Mouse (Mus musculus) lung, adult 2 months (tissue): Measurements from ENCODE around the gene Iqgap1. TPM values are rescaled to one million over a fixed set of nuclear protein-coding genes. Genes with fewer than 3 reads are reported as not detected.

Source experiments
- DNase-seq: peaks from one replicate; pipeline ENCODE4 v3.0.0; 2022
- H3K4me1 ChIP-seq: fragments of 200-500 bp; 2 replicates; pipeline ENCODE4 v1.6.1; 2011; ENCODE audit warnings: low read length; ENCODE audit not compliant: control insufficient read depth, insufficient read depth
- H3K4me3 ChIP-seq: fragments of 200-500 bp; replicated peaks from 2 replicates; pipeline ENCODE3; 2011; ENCODE audit warnings: low read depth, mild to moderate bottlenecking, control low read depth, low read length; ENCODE audit errors: extremely low read depth
- CTCF ChIP-seq: fragments of 200-500 bp; IDR thresholded peaks from 2 replicates; pipeline ENCODE4 v1.5.1; 2011; ENCODE audit warnings: mild to moderate bottlenecking, low read length, control low read depth; ENCODE audit not compliant: insufficient read depth
- POLR2A ChIP-seq: fragments of 200-500 bp; IDR thresholded peaks from 2 replicates; pipeline ENCODE4 v1.6.1; 2011; ENCODE audit warnings: low read depth, mild to moderate bottlenecking, control low read depth, low read length, borderline replicate concordance; ENCODE audit errors: extremely low read depth
- WGBS: fragments of 180-500 bp; shearing (Covaris S2); methylation state at CpG from one replicate; pipeline ENCODE4 v1.1.7; 2018; 5-methylcytosine and 5-hydroxymethylcytosine counted together
- polyA plus RNA-seq: library from polyadenylated mRNA; depleted of rRNA; stranded (reverse); fragments of >200 nt; gene quantifications from 2 replicates; pipeline ENCODE4 v1.2.3, GENCODE M21; 2012

Gene Iqgap1
- polyA plus RNA-seq, 1 experiment = 135 TPM

DNA sequence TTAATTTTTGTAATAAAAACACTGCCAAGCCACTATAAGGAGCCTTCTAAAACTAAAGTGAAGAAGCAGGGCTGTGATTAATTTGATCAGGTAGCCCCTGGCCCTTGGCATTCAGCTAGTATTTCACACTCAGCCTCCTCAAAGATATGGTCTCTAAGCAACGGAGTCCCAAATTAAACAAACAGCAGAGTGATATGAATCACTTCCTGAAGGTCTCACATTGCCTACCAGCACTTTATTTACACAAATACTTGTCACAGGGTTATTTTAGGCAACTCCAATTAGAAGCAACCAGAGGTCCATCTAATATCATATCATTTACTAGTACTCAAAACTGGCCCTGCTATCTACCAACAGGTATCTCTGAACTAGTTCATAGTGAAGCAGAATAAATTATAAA lies 36.7 kb downstream of the Iqgap1 start:
- 3% methylated on average over 1 of the region's 1 CpGs for WGBS
- H3K4me1 ChIP-seq = peaks cover 60% of the 10 kb centered on the region
- DNase-seq = no peak
- TF ChIP-seq CTCF = no peak
- no peak for TF ChIP-seq POLR2A
- no peak overlapping the region for H3K4me3 ChIP-seq

DNA sequence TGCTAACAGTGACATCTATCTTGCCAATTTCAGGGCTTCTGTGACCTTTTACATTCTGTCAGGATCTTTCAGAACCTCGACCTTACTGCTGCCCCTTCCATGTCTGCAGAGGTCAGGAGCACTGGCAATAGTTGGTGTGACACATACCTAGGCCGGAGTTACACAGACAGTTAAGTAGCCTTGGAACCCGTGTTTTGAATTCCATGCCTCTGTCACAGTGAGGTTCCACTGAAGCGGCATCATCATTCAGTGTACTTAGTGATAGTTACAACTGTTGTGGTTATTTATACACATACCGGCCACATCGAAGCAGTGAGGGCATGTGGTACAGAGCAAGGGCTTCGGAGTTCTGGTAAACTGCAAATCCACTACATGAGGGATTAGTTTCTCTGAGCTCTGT lies 37.8 kb downstream of the Iqgap1 start:
- WGBS = 49% methylated on average over 7 of the region's 7 CpGs
- no peak for DNase-seq
- Histone ChIP-seq H3K4me1 (peaks cover 58% of the 10 kb centered on the region), H3K4me3 (no peak overlapping the region)
- TF ChIP-seq CTCF = no peak
- TF ChIP-seq POLR2A = no peak

DNA sequence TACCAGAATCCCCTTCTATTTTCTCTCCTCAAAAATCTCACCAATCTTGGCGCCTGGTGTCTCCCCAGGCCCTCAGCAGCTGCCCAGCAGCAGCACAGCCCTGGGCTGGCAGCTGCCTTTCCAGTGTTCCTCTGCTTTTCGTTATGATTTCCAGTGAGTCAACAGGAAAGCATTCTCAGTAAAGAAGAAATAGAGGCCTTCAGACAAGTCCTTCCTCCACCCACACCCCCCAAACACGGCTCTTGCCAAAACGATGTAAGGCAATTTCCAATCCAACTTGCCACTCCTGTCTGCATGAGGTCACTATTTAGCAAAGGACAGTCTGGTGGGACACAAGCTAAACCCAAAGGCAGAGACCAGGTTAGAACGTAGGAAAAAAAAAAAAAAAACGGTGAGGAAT lies 39.0 kb downstream of the Iqgap1 start:
- peaks cover 59% of the 10 kb centered on the region for H3K4me1 ChIP-seq
- H3K4me3 ChIP-seq = no peak overlapping the region
- WGBS = 11% methylated on average over 6 of the region's 6 CpGs
- DNase-seq = no peak
- no peak for TF ChIP-seq CTCF

DNA sequence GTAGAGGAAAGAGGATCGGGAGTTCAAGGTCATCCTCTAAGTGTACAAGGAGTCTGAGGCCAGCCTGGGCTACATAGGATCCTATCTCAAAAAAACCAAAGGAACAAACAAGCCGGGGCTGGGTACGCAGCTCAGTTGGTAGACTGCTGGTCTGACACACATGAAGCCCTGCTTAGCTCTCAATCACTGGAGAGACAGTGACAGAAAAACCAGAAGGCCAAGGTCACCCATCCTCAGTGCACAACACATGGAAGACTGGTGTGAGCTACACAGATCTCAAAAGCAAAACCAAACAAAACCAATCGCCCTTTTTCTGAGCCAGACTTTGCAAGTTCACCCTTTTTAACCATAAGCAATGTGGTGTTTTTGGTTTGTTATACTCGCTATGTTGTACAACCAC lies 41.9 kb downstream of the Iqgap1 start:
- Histone ChIP-seq H3K4me1 (peaks cover 48% of the 10 kb centered on the region), H3K4me3 (no peak overlapping the region)
- DNase-seq = no peak
- 75% methylated on average over 5 of the region's 5 CpGs for WGBS
- no peak for TF ChIP-seq POLR2A
- no peak for TF ChIP-seq CTCF

DNA sequence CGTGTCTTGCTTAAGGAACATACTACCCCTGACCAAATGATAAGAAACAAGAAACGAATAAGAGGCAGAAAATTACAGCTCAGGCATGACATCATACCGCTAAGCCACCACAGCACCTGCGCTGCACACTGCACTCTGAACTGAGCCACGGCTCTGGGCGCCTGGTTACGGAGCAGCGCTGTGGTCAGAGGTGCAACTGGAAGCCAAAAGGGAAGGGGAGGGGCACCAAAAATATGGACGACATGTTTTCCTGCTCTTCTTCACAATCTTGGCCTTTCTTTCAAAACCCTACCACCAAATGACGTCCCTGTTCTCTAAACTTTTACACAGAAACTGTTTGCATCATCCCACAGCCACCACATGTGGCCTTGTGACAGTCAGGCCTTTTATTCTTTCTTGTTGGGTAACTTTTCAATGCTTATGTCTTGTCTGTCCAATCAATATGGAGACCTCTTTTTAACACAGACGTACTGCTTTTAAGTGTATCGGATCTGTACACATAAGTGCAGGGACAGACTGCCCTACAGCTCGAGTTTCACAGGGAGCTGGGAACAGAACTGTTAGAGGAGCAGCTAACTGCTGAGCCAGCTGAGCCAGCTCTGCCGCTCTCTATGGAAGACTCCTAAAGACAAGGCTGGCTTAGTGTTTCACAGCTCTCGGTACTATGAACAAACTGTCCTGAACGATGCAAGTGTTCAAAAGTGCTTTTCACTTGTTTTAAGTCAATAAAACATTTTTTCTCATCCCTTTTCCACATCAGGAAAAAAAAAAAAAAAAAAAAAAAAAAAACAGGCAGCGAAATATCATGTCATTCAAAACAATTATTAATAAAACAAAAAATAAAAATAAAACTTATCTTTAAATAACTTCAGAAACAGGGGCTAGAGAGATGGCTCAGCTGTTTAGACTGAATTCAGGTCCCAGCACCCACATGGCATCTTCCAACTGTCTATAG lies 43.3 kb downstream of the Iqgap1 start:
- DNase-seq = no peak
- TF ChIP-seq POLR2A (no peak), CTCF (no peak)
- peaks cover 46% of the 10 kb centered on the region for H3K4me1 ChIP-seq
- WGBS = 34% methylated on average over 17 of the region's 17 CpGs
- no peak overlapping the region for H3K4me3 ChIP-seq

DNA sequence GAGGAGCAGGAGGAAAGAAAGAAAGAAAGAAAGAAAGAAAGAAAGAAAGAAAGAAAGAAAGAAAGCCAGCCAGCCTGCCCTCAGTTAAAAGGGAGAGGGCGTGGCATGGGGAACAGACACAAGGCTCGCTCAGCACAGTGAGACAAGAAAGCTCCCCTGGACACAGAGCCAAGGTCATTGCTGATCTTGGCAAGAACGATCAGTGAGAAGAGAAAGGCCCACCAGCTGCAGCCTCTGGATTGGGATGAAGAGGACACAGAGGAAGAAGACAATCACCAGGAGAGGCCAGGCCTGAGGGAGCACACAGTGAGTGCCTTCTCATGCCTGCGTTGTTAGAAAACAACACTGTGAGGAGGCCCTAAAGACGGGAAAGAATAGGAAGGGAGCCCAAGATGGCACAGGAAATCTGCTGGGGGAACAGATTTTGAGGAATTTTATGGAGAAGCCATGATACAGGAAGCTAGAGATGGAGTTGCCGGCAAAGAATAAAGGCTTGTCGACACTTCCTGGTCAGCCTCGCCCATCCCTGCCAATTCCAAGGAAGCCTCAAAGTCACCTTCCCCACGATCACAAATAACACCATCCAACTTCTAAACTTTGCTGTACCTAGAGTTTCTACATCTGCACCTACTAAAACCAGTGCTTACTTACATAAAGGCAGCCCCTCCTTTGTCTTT lies 44.2 kb downstream of the Iqgap1 start:
- no peak for TF ChIP-seq POLR2A
- no peak for TF ChIP-seq CTCF
- 20% methylated on average over 9 of the region's 9 CpGs for WGBS
- no peak for DNase-seq
- H3K4me3 ChIP-seq = no peak overlapping the region
- peaks cover 41% of the 10 kb centered on the region for H3K4me1 ChIP-seq

DNA sequence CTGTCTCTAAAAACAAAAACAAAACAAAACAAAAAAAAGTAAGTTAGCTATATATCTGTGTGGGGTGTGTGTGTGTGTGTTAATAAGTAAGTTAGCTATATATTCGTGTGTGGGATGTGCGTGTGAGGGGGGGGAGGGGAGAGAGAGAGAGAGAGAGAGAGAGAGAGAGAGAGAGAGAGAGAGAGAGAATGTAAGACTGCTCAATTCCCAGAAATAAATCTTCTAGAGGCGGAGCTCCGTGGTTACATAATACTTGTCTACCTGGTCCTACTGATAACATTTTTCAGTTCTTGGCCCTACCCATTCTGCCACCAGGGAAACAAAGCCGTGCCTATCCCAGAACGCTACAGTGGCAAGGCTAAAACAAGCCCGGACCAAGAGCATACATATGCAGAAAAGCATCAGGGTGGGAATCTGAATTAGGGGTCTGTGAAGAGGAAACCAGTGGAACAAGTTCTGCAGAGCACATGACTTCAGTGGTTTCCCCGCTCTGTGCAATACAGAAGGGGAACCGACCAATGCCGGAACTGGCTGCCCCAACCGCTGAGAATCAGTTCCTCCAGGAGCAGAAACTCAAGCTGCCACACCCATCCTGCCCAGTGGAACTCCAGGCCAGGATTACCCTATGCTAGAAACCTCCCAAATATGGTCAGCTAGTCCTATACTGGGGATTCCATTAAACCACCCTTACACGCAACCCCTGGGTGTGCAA lies 46.7 kb downstream of the Iqgap1 start:
- DNase-seq = no peak
- Histone ChIP-seq H3K4me3 (peak overlapping the region; percentile 21), H3K4me1 (peaks cover 40% of the 10 kb centered on the region)
- WGBS = 28% methylated on average over 12 of the region's 12 CpGs
- TF ChIP-seq CTCF = no peak
- 0 out of 2 replicates have a peak, but pooled peaks have one; percentile 8 for TF ChIP-seq POLR2A

DNA sequence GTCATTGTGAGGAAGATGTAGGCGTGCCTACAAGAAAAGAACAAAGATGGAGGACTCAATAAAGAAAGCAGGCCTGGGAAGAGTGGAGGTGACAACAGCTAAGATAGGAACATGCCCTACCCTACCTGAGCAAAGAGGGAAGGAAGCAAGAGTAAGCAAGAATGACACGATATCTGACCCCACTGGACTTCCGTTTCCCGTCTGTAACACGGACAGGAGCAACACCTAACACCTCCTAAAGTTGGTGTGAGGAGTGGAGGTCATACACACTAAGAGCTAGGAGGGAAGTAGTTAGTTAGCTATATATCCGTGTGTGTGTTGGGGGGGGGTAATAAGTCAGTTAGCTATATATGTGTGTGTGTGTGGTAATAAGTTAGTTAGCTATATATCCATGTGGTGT lies 47.4 kb downstream of the Iqgap1 start:
- no peak for TF ChIP-seq POLR2A
- no peak for TF ChIP-seq CTCF
- no peak overlapping the region for H3K4me3 ChIP-seq
- WGBS = 74% methylated on average over 6 of the region's 6 CpGs
- no peak for DNase-seq
- peaks cover 45% of the 10 kb centered on the region for H3K4me1 ChIP-seq

DNA sequence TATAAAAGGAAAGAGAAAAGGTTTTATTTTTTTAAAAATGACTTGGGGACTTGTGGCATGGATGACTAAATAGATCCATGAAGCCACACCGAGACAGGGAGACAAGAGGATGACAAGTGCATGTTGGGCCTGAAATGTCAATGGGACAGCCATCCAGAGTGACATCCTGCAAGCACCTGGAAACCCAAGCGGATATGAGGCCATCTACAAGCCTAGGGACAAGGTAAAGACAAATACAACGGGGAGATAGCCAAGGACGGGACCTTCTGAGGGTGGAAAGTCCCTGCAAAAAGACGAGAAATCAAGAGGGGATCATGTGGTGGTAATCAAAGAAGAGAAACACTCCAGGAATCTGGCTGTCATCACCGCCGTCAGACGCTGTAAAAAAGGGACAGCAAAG lies 48.6 kb downstream of the Iqgap1 start:
- no peak for DNase-seq
- Histone ChIP-seq H3K4me3 (no peak overlapping the region), H3K4me1 (peaks cover 43% of the 10 kb centered on the region)
- TF ChIP-seq CTCF (no peak), POLR2A (no peak)
- WGBS = 47% methylated on average over 8 of the region's 8 CpGs

DNA sequence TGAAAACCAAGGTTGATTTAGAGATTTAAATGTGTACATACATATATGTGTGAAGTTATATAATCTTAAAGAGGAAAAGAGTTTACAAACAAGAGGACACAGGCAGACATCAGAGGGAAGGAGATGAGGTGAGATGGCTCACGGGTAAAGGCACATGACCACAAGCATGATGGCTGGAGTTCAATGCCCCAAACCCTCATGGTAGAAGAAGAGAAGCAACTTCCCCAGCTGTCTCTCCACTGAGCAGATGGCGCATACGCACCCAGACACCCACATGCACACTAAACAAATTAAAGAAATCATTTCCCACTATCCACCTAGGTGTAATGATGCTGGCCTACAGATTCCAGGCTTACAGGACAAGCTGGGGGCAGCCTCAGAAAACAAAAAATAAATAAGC lies 49.7 kb downstream of the Iqgap1 start:
- 79% methylated on average over 3 of the region's 3 CpGs for WGBS
- TF ChIP-seq POLR2A = no peak
- no peak for TF ChIP-seq CTCF
- no peak for DNase-seq
- peaks cover 34% of the 10 kb centered on the region for H3K4me1 ChIP-seq
- no peak overlapping the region for H3K4me3 ChIP-seq
